Mouse (Mus musculus) layer of hippocampus, adult 9-11 months (tissue): ENCODE results near the gene Stk24.

Experiments used
- DNase-seq: peaks from one replicate; pipeline ENCODE4 v3.0.0; 2022

Stk24 gene

DNA sequence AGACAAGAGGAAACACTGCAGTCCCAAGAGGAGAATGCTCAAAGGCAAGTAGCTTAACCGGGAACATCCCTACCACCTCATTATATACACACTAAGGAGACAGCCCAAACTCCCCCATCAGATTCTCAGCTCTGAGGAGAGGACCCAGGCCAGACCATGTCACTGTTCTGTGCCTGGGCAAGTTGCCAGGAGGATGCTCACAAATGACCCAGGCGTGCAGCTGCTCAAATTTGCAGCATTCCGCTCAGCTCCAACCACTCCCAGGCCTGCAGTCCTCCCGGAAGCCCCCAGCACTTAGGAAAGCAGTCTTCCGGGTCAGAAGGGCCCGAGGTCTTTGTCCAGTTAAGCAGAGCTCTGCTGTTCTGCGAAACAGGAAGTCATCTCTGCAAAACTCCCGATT is 31.6 kb downstream of the Stk24 start:
- DNase-seq, result no peak

DNA sequence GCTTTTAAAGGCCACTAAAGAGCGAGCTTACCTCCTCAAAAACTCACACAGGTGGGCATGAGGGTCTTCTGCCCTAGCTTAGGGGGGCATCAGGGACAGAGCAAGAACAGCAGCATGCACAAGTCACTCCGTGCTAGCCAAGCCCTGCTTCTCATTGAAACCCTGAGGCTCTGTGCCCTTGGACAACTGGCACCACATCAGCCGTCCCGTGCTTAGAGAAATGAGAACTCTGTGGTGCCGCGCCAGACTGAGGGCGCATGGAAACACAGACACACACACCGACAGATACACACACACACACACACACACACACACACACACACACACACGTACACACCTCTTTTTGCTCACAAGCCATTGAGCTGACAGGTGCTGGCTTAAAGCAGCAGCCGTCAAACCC is 32.7 kb downstream of the Stk24 start:
- DNase-seq, result no peak

DNA sequence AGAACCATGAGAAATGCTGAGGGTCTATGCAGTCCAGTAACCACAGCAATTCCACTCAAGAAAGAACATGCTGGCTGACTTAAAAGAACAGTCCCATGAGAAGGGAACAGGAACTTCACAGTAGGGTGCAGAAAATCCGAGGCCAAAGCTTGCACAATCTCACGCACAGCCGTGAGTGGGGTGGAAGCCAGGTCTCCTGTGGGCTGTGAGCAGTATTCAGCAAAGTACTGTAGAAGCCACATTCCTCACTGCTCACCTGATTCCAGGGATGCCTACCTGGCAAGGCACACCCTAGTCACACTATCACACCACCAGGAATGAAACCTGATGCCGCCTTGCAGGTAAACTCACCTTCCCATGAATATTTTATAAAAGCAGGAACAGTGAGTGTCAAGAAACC is 33.2 kb downstream of the Stk24 start:
- DNase-seq, result no peak

DNA sequence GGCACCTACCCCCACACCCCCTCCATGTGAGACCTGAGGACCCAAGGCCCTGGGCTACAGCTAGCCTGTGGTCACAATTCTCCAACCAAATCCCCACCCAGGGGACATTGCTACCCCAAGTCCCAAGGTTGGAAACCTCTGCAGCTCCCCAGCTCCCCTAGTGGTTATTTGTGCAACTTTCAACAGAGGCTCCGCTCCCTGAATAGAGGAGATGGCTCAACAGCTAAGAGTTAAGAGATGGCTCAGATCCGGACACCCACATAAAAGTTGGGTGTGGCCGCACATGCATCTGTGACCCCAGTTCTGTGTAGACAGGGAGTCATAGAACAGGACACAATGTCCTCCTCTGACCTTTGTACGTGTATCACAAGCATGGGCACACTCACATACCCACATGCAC is 33.8 kb downstream of the Stk24 start:
- DNase-seq, result no peak

DNA sequence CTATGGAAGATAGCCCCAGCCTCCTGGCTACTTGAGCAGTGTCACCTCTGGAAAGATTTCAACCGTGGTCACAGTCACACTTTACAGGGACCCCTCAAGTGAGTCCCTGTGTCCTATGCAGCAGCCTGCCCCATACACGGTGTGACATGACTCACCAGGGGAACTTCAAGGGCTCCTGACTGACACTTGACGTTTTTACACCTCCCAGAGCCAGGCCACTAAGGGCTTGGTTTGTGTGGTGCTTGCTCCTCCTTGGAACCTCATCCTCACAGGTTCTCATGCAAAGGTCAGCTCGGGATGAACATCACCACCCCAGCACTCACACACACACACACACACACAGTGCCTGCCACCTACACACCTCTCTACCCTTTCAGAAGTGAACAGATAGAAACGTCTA is 34.9 kb downstream of the Stk24 start:
- DNase-seq, result no peak

DNA sequence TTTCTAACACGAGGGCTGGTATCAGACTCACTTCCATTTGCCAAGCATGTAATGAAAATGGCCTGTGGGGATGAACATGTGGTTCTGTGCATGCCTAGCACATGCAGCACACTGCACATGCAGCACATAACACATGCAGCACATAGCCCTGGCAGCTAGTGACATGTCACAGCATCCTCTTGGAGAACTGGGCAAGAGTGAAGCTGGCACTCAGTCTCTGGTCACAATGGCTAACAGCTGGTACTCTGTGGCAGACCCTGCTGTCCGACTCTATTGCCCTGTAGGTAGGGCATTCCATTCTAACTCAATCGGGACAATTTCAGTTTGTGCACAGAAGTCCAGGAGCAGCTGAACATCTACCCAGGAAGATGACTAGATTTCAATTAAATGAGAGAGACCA is 36.9 kb downstream of the Stk24 start:
- no peak for DNase-seq

DNA sequence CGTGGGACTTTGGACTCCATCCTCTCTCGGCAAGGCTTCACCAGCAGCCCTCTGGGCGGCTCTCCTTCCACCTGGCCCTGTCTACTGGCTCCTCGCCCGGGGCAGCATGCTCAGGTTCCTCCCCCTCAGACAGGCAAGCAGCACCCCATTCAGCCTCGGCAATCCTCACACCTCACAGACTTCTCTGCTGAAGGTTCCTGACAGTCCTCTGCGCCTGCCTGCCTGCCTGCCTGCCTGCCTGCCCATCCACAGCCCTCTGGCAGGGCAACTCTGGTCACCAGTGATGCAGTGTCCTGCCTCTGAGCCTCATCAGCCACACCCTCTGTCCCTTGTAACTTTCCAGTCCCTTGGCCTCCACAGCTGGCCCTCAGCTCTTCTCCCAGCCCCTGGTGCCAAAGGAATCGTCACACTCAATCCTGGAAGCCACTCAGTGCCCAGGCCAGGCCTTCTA is 39.8 kb downstream of the Stk24 start:
- DNase-seq, result no peak

DNA sequence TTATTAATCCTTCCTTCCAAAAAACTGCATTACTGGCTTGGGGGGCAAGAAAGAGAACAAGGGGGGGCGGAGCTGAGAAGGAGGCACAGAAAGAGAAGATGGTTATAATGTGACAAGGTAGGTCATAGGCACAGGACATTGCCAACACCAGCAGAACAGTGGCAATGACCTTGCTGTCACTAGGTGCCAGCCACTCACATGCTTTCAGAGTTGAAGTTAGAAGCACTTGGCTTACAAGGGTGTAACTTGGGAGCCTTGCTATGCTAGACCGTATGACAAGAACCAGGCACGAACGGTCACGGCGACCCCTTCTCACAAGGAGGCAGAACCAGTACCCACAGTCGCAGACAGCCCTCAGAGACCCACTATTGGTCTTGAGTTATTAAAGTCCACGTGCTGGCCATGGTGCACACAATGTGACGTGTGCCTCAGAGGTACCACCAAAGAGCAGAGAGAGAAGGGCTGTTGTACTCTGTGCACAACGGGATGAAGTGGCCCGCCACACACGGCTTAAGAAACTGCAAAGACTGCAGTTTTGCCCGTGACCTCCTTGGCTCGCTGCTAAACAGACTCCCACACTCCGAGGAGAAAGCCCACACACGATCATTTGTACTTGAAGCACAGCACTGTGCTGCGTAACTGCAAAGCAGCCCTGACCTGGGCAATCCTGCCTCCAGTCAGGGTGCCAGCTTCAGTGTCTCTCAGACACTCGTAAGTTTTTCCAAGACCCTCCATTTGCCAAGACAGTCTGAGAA is 40.8 kb downstream of the Stk24 start:
- no peak for DNase-seq

DNA sequence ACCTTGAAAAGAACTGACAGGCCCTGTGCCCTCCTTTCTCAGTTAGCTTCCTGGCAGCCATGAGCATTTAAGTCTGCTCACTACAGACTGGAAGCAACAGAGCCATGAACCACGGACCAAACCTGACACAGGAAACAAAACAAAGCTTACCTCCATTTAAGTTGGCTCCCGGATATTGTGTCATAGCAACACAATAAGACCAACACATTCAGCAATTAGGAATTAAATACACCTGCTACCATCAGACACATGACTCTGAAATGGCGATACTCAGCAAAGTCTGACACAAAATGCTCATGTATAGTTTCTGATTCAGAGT is 49.8 kb downstream of the Stk24 start:
- DNase-seq, result no peak

DNA sequence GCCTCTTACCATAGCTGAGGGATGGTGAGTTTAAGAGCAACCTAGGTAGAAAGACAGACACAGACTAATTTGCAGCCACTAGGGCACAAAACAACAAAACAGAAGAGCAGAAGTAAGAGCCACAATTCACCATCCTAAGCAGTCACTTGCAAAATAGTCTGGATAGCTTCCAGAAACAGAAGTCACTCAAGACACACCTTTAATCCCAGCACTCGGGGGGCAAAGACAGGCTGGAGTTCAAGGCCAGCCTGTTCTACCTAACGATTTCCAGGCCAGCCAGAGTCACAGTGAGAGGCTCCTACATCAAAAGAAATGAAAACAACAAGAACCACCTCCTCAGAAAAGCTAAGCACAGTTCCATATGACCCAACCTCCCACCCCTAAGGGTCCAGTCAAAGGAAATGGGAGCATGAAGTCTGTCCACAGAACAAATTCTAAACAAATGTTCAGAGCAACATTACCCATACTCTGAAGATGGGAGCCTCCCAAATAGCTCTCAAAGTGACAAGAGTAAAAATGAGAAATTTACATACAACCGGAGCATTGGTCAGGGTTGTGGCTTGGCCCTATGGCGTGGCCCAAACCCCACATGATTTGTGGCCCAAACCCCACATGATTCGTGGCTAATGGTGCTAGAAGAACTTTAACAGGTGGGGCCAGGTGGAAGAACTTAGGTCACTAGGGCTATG is 50.3 kb downstream of the Stk24 start:
- DNase-seq, result no peak

DNA sequence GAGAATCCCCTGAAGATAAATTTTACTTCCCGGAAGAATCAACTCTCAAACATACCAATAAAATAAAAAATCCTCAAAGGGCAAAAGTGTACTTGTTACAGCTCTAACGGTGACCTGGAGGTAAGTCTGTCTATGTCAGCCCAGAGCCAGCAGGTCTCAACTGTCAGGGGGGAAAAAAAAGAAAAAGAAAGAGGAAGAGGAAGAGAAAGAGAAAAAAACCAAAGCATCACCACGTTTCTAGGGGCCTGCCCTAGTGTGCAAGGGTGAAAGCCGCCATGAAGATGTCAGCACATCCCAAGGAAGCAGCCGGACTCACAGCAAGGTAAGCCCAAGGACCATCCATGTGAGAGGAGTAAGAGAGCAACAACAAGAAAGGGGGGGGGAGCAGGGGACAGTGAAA is 50.9 kb downstream of the Stk24 start:
- no peak for DNase-seq

DNA sequence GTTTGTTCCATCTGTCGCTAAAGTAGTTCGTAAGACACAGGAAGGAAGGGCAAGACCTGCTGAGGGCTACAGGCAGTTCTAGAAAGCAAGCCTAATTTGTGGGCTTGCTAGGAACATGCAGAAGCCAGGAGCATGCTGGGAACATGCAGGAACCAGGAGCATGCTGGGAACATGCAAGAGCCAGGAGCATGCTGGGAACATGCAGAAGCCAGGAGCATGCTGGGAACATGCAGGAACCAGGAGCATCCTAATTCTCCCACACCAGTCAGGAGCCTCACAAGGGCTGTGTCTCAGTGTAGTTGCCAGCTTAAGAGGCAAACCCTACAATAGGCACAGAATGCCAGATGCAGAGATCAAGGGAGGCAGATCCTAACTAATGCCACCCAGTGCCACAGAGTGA is 53.4 kb downstream of the Stk24 start:
- no peak for DNase-seq

DNA sequence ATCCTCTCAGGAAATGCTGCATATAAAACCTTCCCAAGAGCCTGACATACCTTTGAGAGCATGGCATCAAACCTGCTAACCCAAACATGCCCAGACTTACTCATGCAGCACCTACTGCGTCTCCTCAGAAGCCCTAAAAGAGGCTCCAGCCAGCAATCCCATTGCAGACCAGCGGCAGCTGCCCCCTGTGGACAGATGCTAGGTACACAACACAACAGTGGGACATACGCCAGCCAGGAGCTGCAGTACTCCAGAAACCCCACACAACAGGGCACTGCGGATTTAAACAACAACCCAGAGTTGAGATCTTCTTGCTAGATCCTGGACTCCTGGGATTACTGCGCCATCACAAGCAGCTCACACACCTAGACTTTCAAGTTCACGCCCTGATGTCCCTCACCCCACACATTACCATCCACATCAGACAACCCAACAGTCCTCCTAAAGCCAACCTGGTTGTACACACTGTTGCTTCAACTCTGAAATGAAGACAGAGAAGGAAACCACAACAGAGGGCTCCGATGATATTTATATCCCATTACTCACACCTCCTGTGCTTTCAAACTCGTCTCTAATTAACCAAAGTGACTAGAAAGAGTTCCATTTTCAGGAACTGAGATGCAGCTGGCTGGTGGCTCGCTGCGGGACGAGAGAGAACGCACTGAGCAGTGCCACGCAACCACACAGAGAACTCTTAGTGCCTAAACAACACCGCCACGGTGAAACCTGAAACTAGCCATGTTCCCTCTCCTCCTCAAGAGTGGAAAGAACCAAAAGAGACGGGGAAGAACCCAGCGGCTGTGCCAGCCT is 55.1 kb downstream of the Stk24 start:
- DNase-seq, result peak; percentile 21

DNA sequence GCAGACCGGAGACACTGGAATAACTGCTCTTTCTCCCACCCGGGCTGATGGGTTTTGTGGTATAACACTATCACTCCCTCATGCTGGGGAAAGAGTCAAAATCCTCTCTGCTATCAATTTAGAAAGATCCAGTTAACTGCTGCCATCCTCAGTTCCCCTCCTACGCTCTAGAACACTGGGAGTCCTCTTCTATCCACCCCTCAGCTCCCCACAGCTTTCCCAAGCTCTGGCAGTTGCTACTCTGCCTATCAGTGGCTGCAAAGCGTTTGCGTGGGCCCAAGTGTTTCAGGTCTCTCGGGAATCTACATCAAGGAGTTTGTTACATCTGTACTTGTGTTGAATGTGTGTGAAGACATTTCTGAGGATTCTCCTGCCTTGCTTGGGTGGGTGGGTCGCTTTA is 57.2 kb downstream of the Stk24 start:
- peak; percentile 59 for DNase-seq

DNA sequence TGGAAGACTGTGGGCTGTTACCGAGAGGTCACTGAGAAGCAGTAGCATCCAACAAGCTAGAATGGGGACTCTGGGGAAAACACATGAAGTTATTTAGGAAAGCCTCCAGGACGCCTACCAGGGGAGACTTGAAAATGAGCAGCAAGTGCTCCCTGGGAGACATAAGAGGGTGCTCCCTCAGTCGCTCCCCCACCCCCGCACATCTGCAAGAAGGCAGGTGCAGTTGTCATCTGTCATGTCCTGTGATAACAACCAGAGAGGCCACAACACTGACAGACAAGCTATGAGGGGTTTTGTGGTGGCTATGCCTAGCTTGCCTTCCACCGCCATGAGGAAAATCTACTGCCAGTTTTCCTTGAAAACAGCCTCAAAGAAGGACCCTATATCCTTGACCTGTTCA is 57.7 kb downstream of the Stk24 start:
- DNase-seq, result no peak

DNA sequence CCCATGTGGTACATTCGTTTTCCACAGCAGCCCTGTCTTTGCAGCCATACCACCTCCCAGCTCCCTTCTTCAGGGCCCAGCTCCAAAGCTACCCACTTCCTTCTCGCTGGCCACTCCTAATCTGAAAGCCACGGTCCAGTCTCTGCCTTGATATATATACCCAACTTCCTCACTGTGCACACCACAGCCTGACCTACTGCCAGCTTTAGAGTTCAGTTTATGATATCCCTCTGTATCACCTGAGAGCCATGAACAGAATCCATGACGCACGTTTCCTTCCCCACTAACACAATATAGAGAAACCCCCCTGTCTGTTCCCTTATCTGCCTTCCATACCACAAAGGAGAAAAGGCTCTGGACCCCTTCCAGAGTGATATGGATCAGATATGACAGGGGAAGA is 61.4 kb downstream of the Stk24 start:
- DNase-seq, result no peak

DNA sequence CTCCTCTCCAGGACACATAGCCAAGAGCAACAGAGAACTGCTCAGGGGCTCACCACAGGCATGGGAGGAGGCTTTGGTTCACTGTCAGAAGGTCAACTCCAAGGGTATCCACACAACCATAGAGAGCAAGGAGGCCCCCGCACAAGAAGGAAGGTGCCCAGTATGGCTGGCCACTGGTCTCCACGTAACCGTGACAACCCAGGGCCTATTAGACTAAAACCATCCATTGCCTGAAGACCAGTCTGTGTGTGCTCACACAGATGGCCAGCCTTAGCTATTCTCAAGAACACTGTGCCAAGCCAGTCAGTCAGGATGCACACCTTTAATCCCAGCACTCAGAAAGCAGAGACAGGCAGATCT is 62.5 kb downstream of the Stk24 start:
- no peak for DNase-seq

DNA sequence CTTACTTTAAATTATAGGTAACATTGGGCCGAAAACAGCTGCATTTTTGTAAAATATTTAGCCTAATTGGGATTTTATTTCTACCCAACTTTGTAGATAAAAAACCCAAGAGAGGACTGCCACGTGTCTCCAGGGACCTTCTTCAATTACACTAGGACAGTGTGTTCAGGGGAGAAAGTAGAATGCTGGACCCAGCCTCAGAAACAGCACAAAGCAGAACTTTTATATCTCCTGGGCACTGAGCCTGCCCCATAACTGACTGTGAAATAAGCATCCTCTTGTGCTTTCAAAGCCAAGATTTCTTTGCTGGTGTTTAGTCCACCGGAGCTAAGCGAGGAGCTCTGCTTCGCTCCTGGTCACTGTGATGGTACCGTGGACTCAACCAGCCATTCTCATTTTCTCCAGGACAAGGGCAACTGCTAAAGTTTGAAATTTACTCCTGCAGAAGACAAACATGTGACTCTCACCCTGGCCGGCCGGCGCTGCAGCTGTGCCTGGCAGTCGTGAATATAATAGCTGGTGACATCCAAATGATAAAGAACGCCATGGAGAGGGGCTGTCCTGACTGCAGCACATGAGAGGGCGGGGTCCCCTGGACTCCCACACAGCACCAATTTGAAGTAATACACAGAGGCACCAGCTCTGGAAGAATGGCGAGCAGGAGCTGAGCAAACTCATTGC is 63.0 kb downstream of the Stk24 start:
- DNase-seq, result no peak

DNA sequence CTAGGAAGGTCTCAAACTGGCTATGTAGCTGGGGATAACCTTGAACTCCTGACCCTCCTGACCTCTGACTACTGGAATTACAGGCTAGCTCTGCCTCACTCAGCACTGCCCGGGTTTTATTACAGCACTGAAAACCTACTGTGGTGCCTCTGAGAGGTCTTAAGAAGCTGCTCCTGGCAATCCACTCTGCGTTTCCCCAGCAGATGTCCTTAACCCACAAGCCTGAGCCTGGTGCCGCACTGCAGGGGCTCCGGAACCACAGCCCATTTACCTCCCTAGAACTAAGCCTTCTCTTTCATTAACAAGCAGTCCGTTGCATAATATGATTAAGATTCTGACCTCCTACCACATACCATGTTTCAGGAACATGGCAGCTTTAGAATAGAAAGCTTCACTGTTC is 63.7 kb downstream of the Stk24 start:
- DNase-seq, result no peak

DNA sequence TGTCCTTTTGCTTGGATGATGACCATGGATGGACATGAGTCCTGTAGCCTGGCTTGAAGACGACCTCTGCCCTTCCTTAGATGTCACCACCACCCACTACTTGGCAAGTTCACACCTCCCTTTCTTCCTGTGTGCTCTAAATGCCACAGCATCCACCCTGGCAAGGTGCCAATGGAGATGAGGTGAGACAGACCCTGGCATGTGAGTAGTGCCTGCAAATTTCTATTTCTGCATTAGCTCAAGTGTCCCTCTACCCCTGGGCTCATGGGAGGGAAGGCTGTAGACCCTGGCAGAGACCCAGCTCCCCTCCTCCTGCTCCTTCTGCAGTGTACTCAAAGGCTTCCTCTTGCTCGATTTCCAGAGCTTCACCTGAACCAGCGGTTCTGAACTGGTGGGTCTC is 64.9 kb downstream of the Stk24 start:
- DNase-seq, result no peak

DNA sequence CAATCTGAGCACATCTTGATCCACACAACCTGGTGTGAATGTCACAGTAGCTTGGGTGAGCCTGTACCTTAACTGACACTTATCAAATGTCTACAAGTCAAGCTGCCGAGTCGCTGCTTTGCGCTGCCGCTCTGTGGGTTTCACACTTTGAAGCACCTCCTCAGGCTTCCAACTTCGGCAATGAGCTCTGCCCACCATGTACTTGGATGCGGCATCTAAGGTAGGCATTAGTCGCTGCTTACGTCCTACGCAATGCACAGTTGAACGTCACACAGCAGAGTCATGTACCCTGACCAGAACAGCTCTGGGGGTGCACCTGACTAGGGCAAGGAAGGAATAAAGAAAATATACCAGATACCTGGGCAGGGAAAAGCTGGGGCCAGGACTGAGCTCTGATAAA is 66.5 kb downstream of the Stk24 start:
- no peak for DNase-seq

DNA sequence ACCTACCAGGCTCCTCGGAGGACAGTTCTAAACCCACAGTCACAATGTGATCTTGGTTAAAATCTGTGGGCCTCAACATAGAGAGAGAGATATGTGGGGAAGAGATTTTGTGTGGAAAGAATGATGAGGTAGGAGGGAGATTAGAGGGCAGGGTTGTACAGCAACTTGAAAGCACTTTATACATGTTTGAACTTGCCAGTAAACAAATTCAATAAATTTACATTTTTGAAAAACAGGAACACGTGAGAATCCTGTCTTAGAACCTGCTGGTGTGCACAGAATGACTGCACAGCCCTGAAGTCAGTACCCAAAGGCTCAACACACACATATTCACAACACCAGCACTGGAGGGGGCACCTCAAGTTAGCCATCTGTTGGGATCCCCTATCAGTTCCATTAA is 68.7 kb downstream of the Stk24 start:
- no peak for DNase-seq

DNA sequence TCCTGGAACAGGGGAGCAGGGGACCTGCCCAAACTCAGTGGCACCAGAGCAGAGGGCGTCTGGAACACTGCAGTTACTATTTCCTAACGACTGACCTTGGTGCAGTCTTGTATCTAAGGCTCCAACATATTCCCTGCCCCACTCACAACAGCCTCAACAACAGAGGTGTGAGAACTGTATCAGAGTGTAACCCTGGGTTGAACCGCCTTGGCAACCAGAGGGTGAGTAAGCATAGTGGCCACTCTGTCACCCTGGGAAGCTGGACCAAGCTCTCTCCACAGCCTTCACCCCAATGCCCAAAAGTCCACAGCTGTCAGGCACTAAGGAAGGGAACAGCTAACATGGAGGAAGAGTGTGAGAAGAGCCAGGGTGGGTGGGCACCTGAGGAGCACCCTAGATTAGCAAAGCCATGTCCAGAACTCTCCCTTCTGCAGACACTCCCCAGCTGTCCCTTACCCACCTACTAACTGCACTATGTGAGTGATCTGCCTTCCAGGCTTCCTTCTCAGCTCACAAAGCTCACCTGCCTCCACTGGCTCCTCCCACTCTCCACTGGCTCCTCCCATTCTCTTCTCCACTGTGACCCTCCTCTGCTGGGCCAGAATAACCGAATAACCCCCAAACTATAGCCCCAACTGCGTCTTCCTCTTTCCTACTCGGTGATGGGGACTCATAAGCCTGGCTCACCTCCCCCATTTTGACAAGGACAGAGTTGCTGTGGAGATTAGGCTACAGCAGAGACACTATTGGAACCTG is 69.3 kb downstream of the Stk24 start:
- DNase-seq, result no peak
